Mouse (Mus musculus): ENCODE results near the gene Wdr48. TPM values are rescaled to one million over a fixed set of nuclear protein-coding genes. Genes with fewer than 3 reads are reported as not detected.

The Wdr48 gene
- polyA plus RNA-seq, 1 experiment, result 90.5 TPM

DNA sequence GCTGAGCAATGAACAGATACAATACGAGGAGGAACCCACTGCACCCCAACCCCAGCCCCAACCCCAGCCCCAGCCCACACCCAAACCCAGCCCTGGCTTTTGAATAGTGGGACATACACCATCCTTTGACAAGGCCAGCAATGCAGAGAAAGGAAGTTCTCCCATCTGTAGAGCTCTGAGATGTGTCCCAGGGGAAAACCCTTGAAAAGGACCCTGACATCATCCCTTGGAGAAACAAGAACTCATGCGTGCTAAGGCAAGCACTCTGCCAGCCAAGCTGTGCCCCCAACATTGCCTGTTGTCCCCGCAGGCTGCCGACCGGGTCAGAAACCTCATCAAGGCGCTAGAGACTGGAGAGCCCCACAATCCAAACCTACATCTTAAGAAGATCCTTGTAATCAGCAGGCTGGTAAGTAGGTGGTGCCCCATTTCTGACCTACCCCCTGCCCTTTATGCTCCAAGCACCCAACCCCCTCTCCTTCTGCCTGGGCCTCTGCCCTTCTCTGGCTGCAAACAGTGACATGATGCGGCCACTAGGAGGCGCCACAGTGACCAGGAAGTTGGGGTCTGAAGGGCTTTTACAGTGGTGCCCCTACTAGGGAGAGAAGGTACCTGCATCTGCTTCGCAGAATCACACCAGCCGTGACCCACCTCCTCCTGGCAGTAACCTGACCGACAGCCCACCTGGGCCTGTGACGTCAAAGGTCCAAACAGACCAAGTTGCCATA is 50.7 kb downstream of the Wdr48 start:
- WGBS, result 85% methylated on average over 12 of the region's 12 CpGs
- no peaks in the 10 kb centered on the region for H3K4me1 ChIP-seq (replicated peaks; ENCODE audit: control insufficient read depth, insufficient read depth, low read length)
- peak; percentile 56 for DNase-seq

DNA sequence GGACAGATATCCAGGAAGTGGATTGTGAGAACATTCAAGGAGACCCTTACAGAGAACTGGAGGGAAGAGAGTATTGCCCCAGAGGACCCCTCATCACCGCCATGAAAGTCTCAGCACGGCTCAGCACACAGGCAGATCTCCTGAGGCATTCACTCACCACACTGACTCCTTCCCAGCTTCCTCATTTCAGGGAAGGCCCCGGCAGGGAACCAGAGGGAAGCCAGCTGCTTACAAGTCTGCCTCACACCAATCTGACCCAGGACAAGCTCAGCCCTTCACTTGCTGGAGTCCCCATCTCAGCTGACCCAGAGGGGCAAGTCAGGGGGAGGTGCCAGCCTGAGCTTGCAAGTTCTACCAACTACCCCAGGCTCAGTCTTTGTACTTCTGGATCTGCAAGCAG is 54.1 kb downstream of the Wdr48 start:
- H3K27ac ChIP-seq (ENCODE audit: control insufficient read depth, insufficient read depth, low read length), result no peak overlapping the region
- WGBS, result 25% methylated on average over 3 of the region's 3 CpGs

More for the DNA sequence above, 50.7 kb downstream of the Wdr48 start:
- no peaks in the 10 kb centered on the region for H3K27me3 ChIP-seq (ENCODE audit: control insufficient read depth, insufficient read depth, low read length)
- no peak overlapping the region for H3K4me3 ChIP-seq (ENCODE audit: control insufficient read depth, insufficient read depth, low read length)
- no peak overlapping the region for H3K27ac ChIP-seq (ENCODE audit: control insufficient read depth, insufficient read depth, low read length)
- peak; percentile 80 for TF ChIP-seq CTCF (IDR thresholded peaks at IDR 0.05; ENCODE audit: borderline replicate concordance, control insufficient read depth, extremely low read depth, insufficient read depth, low read length, poor library complexity)
- no peak for TF ChIP-seq POLR2A (IDR thresholded peaks at IDR 0.05; ENCODE audit: control insufficient read depth, extremely low read depth, insufficient read depth, low read length, poor library complexity)
- no peaks in the 10 kb centered on the region for H3K36me3 ChIP-seq (ENCODE audit: control insufficient read depth, insufficient read depth, low read length)

DNA sequence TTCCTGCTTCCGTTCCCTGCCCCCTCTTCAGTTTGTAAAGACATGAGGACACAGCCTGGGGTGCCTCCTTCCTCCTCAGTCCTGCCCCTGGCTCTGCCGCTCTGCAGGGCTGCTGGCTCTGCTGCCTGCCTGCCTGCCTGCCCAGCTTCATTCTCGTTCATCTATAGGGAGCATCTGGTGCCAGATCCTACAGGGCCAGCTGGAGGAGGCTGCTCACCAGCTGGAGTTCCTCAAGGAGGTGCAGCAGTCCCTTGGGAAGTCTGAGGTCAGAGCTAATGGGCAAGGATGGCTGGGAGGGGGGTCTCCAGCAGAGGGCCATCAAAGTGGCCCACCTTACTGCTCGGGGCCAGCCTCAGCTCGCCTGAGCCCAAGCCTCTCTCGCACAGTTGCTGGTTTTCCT is 55.8 kb downstream of the Wdr48 start:
- H3K4me1 ChIP-seq (replicated peaks; ENCODE audit: control insufficient read depth, insufficient read depth, low read length), result no peaks in the 10 kb centered on the region
- no peaks in the 10 kb centered on the region for H3K36me3 ChIP-seq (ENCODE audit: control insufficient read depth, insufficient read depth, low read length)
- no peak overlapping the region for H3K4me3 ChIP-seq (ENCODE audit: control insufficient read depth, insufficient read depth, low read length)
- TF ChIP-seq POLR2A (IDR thresholded peaks at IDR 0.05; ENCODE audit: control insufficient read depth, extremely low read depth, insufficient read depth, low read length, poor library complexity) (no peak), CTCF (IDR thresholded peaks at IDR 0.05; ENCODE audit: borderline replicate concordance, control insufficient read depth, extremely low read depth, insufficient read depth, low read length, poor library complexity) (no peak)
- no peak for DNase-seq
- no peak overlapping the region for H3K27ac ChIP-seq (ENCODE audit: control insufficient read depth, insufficient read depth, low read length)
- WGBS, result 90% methylated on average over 6 of the region's 6 CpGs
- H3K27me3 ChIP-seq (ENCODE audit: control insufficient read depth, insufficient read depth, low read length), result no peaks in the 10 kb centered on the region

More for the DNA sequence above, 54.1 kb downstream of the Wdr48 start:
- no peak for DNase-seq
- H3K36me3 ChIP-seq (ENCODE audit: control insufficient read depth, insufficient read depth, low read length), result no peaks in the 10 kb centered on the region
- H3K27me3 ChIP-seq (ENCODE audit: control insufficient read depth, insufficient read depth, low read length), result no peaks in the 10 kb centered on the region
- no peak overlapping the region for H3K4me3 ChIP-seq (ENCODE audit: control insufficient read depth, insufficient read depth, low read length)
- no peaks in the 10 kb centered on the region for H3K4me1 ChIP-seq (replicated peaks; ENCODE audit: control insufficient read depth, insufficient read depth, low read length)
- TF ChIP-seq POLR2A (IDR thresholded peaks at IDR 0.05; ENCODE audit: control insufficient read depth, extremely low read depth, insufficient read depth, low read length, poor library complexity), result no peak
- no peak for TF ChIP-seq CTCF (IDR thresholded peaks at IDR 0.05; ENCODE audit: borderline replicate concordance, control insufficient read depth, extremely low read depth, insufficient read depth, low read length, poor library complexity)

DNA sequence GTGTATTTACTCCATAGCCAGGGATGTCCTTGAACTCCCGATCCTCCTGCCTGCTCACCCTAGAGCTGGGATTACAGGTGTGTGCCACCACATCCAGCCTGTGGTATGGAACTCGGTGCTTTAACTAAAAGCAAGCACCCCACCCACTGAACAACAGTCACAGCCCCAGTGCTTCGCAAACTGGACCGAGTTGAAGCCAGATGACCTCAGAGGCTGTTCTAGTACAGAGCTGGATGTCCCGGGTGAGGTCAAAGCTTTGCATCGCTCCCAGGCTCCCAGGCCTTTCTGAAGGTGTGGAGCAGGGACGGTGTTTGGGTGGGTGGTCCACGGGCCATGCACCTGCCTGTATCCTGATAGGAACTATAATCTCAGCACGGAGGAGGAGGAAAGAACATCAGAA is 56.7 kb downstream of the Wdr48 start:
- H3K4me3 ChIP-seq (ENCODE audit: control insufficient read depth, insufficient read depth, low read length), result no peak overlapping the region
- H3K27ac ChIP-seq (ENCODE audit: control insufficient read depth, insufficient read depth, low read length), result no peak overlapping the region
- no peaks in the 10 kb centered on the region for H3K27me3 ChIP-seq (ENCODE audit: control insufficient read depth, insufficient read depth, low read length)
- 93% methylated on average over 9 of the region's 9 CpGs for WGBS
- no peak for DNase-seq
- no peaks in the 10 kb centered on the region for H3K36me3 ChIP-seq (ENCODE audit: control insufficient read depth, insufficient read depth, low read length)
- no peaks in the 10 kb centered on the region for H3K4me1 ChIP-seq (replicated peaks; ENCODE audit: control insufficient read depth, insufficient read depth, low read length)
- TF ChIP-seq POLR2A (IDR thresholded peaks at IDR 0.05; ENCODE audit: control insufficient read depth, extremely low read depth, insufficient read depth, low read length, poor library complexity) (no peak), CTCF (IDR thresholded peaks at IDR 0.05; ENCODE audit: borderline replicate concordance, control insufficient read depth, extremely low read depth, insufficient read depth, low read length, poor library complexity) (no peak)

DNA sequence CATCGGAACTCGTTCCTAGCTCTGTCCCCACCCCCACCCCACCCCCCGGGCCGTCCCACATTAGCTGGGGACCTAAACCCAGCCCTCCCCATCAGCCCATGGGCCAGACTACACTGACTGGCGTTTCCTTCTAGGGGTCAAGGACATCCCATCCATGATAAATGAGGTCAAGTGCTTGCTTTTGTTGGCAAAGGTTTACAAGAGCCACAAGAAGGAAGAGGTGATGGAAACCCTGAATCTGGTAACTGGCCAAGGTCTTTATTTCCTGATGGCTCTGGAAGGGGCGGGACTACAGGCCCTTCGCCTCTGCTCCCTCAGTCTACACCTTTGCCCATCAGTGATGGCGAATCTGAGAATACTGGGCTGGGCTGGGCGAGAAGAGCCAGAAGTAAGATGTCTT is 64.2 kb downstream of the Wdr48 start:
- Histone ChIP-seq H3K4me1 (replicated peaks; ENCODE audit: control insufficient read depth, insufficient read depth, low read length) (no peaks in the 10 kb centered on the region), H3K27ac (ENCODE audit: control insufficient read depth, insufficient read depth, low read length) (no peak overlapping the region), H3K4me3 (ENCODE audit: control insufficient read depth, insufficient read depth, low read length) (no peak overlapping the region), H3K27me3 (ENCODE audit: control insufficient read depth, insufficient read depth, low read length) (no peaks in the 10 kb centered on the region), H3K36me3 (ENCODE audit: control insufficient read depth, insufficient read depth, low read length) (no peaks in the 10 kb centered on the region)
- no peak for DNase-seq
- TF ChIP-seq CTCF (IDR thresholded peaks at IDR 0.05; ENCODE audit: borderline replicate concordance, control insufficient read depth, extremely low read depth, insufficient read depth, low read length, poor library complexity) (no peak), POLR2A (IDR thresholded peaks at IDR 0.05; ENCODE audit: control insufficient read depth, extremely low read depth, insufficient read depth, low read length, poor library complexity) (no peak)
- 84% methylated on average over 9 of the region's 9 CpGs for WGBS

DNA sequence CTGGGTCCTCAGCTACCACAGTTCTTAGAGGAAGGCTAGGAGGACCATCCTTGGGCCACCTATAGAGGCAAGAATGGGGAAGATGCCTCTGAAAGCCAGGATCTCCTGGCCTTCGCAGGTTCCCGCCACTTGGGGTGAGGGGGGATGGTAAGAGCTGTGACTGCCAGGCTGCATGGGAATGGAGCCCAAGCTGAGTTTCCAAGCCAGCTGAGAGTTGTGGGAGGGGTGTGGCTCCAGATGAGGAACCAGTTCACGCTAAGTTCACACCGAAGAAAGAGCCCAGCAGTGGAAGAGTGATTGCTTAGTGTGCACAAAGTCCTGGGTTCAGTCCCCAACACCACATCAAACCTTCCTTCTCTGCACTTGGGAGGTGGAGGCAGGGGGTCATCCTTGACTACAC is 67.5 kb downstream of the Wdr48 start:
- WGBS, result 57% methylated on average over 4 of the region's 4 CpGs
- Histone ChIP-seq H3K4me1 (replicated peaks; ENCODE audit: control insufficient read depth, insufficient read depth, low read length) (no peaks in the 10 kb centered on the region), H3K36me3 (ENCODE audit: control insufficient read depth, insufficient read depth, low read length) (no peaks in the 10 kb centered on the region), H3K27me3 (ENCODE audit: control insufficient read depth, insufficient read depth, low read length) (no peaks in the 10 kb centered on the region), H3K4me3 (ENCODE audit: control insufficient read depth, insufficient read depth, low read length) (no peak overlapping the region), H3K27ac (ENCODE audit: control insufficient read depth, insufficient read depth, low read length) (no peak overlapping the region)
- TF ChIP-seq POLR2A (IDR thresholded peaks at IDR 0.05; ENCODE audit: control insufficient read depth, extremely low read depth, insufficient read depth, low read length, poor library complexity) (no peak), CTCF (IDR thresholded peaks at IDR 0.05; ENCODE audit: borderline replicate concordance, control insufficient read depth, extremely low read depth, insufficient read depth, low read length, poor library complexity) (no peak)
- DNase-seq, result no peak
